Comparison of ENCODE assay signal across 8 mouse cellular contexts in the genomic region with DNA sequence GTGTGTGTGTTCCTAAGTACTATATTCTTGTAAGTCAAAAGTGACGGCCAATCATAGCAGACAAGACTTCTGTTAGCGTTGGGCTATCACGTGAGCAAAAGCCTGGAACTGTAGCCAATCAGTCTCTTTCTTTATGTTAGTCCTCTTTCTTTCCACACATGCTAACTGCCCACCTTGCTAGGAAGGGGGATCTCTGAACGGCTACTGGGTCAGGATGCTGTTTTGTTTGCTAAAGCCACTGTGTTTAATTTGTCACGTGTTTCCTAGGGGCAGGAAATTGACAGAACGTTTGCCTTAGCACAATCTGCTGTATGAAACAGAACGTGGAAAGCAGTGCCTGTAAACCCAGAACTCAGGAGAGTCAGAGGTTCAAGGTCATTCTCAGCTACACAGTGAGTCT. TPM values are rescaled to one million over a fixed set of nuclear protein-coding genes. Genes with fewer than 3 reads are reported as not detected.
DNase-seq lines count a peak whose midpoint lies in the region; ATAC-seq and TF ChIP-seq lines count a peak whose summit lies in the region.

No protein-coding gene starts in this region.

- H3K36me3 ChIP-seq in kidney, postnatal 0 days (ENCODE audit: insufficient read depth, low read length): peaks cover 11% of the 10 kb centered on the region
- peaks cover 17% of the 10 kb centered on the region for H3K36me3 ChIP-seq in hindbrain, embryonic 15.5 days
- peaks cover 10% of the 10 kb centered on the region for H3K36me3 ChIP-seq in midbrain, embryonic 15.5 days (replicated peaks)

- WGBS in kidney, postnatal 0 days: 34% methylated on average over 7 of the region's 7 CpGs
- WGBS in hindbrain, embryonic 15.5 days: 22% methylated on average over 7 of the region's 7 CpGs
- WGBS in midbrain, embryonic 15.5 days: 25% methylated on average over 7 of the region's 7 CpGs

- no peak overlapping the region for H3K27ac ChIP-seq in kidney, postnatal 0 days
- peak overlapping the region; percentile 96 for H3K27ac ChIP-seq in hindbrain, embryonic 15.5 days (replicated peaks)
- peak overlapping the region; percentile 93 for H3K27ac ChIP-seq in midbrain, embryonic 15.5 days

- no peaks in the 10 kb centered on the region for H3K27me3 ChIP-seq in kidney, postnatal 0 days (ENCODE audit: insufficient read depth, low read length)
- H3K27me3 ChIP-seq in hindbrain, embryonic 15.5 days: no peaks in the 10 kb centered on the region
- no peaks in the 10 kb centered on the region for H3K27me3 ChIP-seq in midbrain, embryonic 15.5 days (replicated peaks)

- H3K4me1 ChIP-seq in kidney, postnatal 0 days (replicated peaks; ENCODE audit: insufficient read depth, low read length): peaks cover 6% of the 10 kb centered on the region
- peaks cover 41% of the 10 kb centered on the region for H3K4me1 ChIP-seq in hindbrain, embryonic 15.5 days (replicated peaks)
- peaks cover 32% of the 10 kb centered on the region for H3K4me1 ChIP-seq in midbrain, embryonic 15.5 days

- no peak for DNase-seq in kidney, postnatal 0 days (ENCODE audit: low spot score)
- DNase-seq in kidney, adult 8-10 months: no peak
- DNase-seq in brain, adult 2 months (ENCODE audit: low read depth, low spot score): peak; percentile 67
- no peak for DNase-seq in layer of hippocampus, adult 18-20 months (ENCODE audit: low spot score in 2 of 2)
- no peak for DNase-seq in right cerebral cortex, postnatal 10 days (ENCODE audit: low spot score in 2 of 2)

- no peak for ATAC-seq in kidney, postnatal 0 days (replicated peaks; ENCODE audit: low FRiP score, low read depth)
- peak; percentile 6 for ATAC-seq in hindbrain, embryonic 15.5 days (ENCODE audit: low FRiP score, low read depth)
- peak; percentile 9 for ATAC-seq in midbrain, embryonic 15.5 days (replicated peaks)
- ATAC-seq in activated CD4-positive, CD25-positive, alpha-beta regulatory T cell, adult 4 months: no peak

- H3K9ac ChIP-seq in kidney, postnatal 0 days (ENCODE audit: low read depth, low read length): no peak overlapping the region
- H3K9ac ChIP-seq in hindbrain, embryonic 15.5 days: peak overlapping the region; percentile 95; the same call in 1 of the 2 replicates
- H3K9ac ChIP-seq in midbrain, embryonic 15.5 days: peak overlapping the region; percentile 96; the same call in 1 of the 2 replicates

- no peak for TF ChIP-seq CTCF in kidney, postnatal 0 days (IDR thresholded peaks at IDR 0.05; ENCODE audit: low read depth)

- H3K4me3 ChIP-seq in kidney, postnatal 0 days (replicated peaks; ENCODE audit: low read depth, low read length): peak overlapping the region; percentile 77; the same call in 1 of the 2 replicates
- H3K4me3 ChIP-seq in hindbrain, embryonic 15.5 days: peak overlapping the region; percentile 80
- H3K4me3 ChIP-seq in midbrain, embryonic 15.5 days: peak overlapping the region; percentile 84

- no peaks in the 10 kb centered on the region for H3K9me3 ChIP-seq in kidney, postnatal 0 days (replicated peaks; ENCODE audit: low read length)
- no peaks in the 10 kb centered on the region for H3K9me3 ChIP-seq in hindbrain, embryonic 15.5 days
- H3K9me3 ChIP-seq in midbrain, embryonic 15.5 days: no peaks in the 10 kb centered on the region

- peak overlapping the region; percentile 81 for H3K4me2 ChIP-seq in kidney, postnatal 0 days (ENCODE audit: low read length)
- H3K4me2 ChIP-seq in hindbrain, embryonic 15.5 days: peak overlapping the region; percentile 75
- peak overlapping the region; percentile 66 for H3K4me2 ChIP-seq in midbrain, embryonic 15.5 days

RNA-seq across cellular contexts. Expression of a gene that starts 0.5 kb away (rescaled TPM):
- 54.6 and 63.9 TPM in 2 replicates for polyA plus RNA-seq in kidney, postnatal 0 days (2015; fragmentation: Nextera tagmentation; extraction: Ambion mirVana)
- polyA plus RNA-seq in hindbrain, embryonic 15.5 days (2015; fragmentation: Nextera tagmentation; extraction: Ambion mirVana): 155 and 160 TPM in 2 replicates
- polyA plus RNA-seq in midbrain, embryonic 15.5 days (2015; fragmentation: Nextera tagmentation; extraction: Ambion mirVana): 175 and 182 TPM in 2 replicates
- 100 to 1,000 TPM; 187 to 200 TPM for total RNA-seq in layer of hippocampus, adult 18-20 months (2021)
- 1 to 10 TPM; 6.7 to 7.2 TPM for polyA plus RNA-seq in activated CD4-positive, CD25-positive, alpha-beta regulatory T cell, adult 4 months (2017; shearing (Covaris generic))

RNA-seq across cellular contexts. Expression of a gene that starts 21.7 kb away (rescaled TPM):
- 427 and 460 TPM in 2 replicates for polyA plus RNA-seq in kidney, postnatal 0 days (2015; fragmentation: Nextera tagmentation; extraction: Ambion mirVana)
- 330 and 360 TPM in 2 replicates for polyA plus RNA-seq in hindbrain, embryonic 15.5 days (2015; fragmentation: Nextera tagmentation; extraction: Ambion mirVana)
- 324 and 334 TPM in 2 replicates for polyA plus RNA-seq in midbrain, embryonic 15.5 days (2015; fragmentation: Nextera tagmentation; extraction: Ambion mirVana)
- 10 to 100 TPM; 81.9 to 84.8 TPM for total RNA-seq in layer of hippocampus, adult 18-20 months (2021)
- polyA plus RNA-seq in activated CD4-positive, CD25-positive, alpha-beta regulatory T cell, adult 4 months (2017; shearing (Covaris generic)): 100 to 1,000 TPM; 356 to 371 TPM

RNA-seq across cellular contexts. Expression of a gene that starts 21.8 kb away (rescaled TPM):
- 46.6 and 56.1 TPM in 2 replicates for polyA plus RNA-seq in kidney, postnatal 0 days (2015; fragmentation: Nextera tagmentation; extraction: Ambion mirVana)
- polyA plus RNA-seq in hindbrain, embryonic 15.5 days (2015; fragmentation: Nextera tagmentation; extraction: Ambion mirVana): 28.0 and 28.2 TPM in 2 replicates
- polyA plus RNA-seq in midbrain, embryonic 15.5 days (2015; fragmentation: Nextera tagmentation; extraction: Ambion mirVana): 25.5 and 27.8 TPM in 2 replicates
- total RNA-seq in layer of hippocampus, adult 18-20 months (2021): 10 to 100 TPM in 1 of 2 experiments, 1 to 10 TPM in 1; 9.5 to 10.7 TPM
- polyA plus RNA-seq in activated CD4-positive, CD25-positive, alpha-beta regulatory T cell, adult 4 months (2017; shearing (Covaris generic)): 10 to 100 TPM; 51.7 to 76.7 TPM

RNA-seq across cellular contexts. Expression of a gene that starts 58.4 kb away (rescaled TPM):
- 1.2 and 1.5 TPM in 2 replicates for polyA plus RNA-seq in kidney, postnatal 0 days (2015; fragmentation: Nextera tagmentation; extraction: Ambion mirVana)
- 0.76 and 0.92 TPM in 2 replicates for polyA plus RNA-seq in hindbrain, embryonic 15.5 days (2015; fragmentation: Nextera tagmentation; extraction: Ambion mirVana)
- polyA plus RNA-seq in midbrain, embryonic 15.5 days (2015; fragmentation: Nextera tagmentation; extraction: Ambion mirVana): 0.62 and 0.79 TPM in 2 replicates
- 10 to 100 TPM; 31.9 to 33.9 TPM for total RNA-seq in layer of hippocampus, adult 18-20 months (2021)
- polyA plus RNA-seq in activated CD4-positive, CD25-positive, alpha-beta regulatory T cell, adult 4 months (2017; shearing (Covaris generic)): under 1 TPM in 1 of 2 experiments, not detected in 1; 0.09 TPM

Comparison
In these comparisons a context has a peak if more than half of its experiments do, and no peak if none do; other contexts are left out.
1. ATAC-seq: peak in hindbrain, embryonic 15.5 days (single experiment) and midbrain, embryonic 15.5 days (single experiment); none in kidney, postnatal 0 days (single experiment) and activated CD4-positive, CD25-positive, alpha-beta regulatory T cell, adult 4 months (single experiment).
2. Peak in every context shown above with its lines, with median percentiles within 50 percentile points of each other: H3K4me2 ChIP-seq and H3K4me3 ChIP-seq.